Mouse (Mus musculus) urinary bladder, postnatal 25 days (tissue): ENCODE results near the gene Riox2.
"Not testable (repeated sequence)": the region's sequence is repeated elsewhere in the genome, so short reads cannot be mapped to it uniquely, and the experiment has no call there.

Source experiments
- DNase-seq: peaks from one replicate; pipeline ENCODE4 v3.0.0; 2022; ENCODE audit warnings: low spot score

Gene Riox2

DNA sequence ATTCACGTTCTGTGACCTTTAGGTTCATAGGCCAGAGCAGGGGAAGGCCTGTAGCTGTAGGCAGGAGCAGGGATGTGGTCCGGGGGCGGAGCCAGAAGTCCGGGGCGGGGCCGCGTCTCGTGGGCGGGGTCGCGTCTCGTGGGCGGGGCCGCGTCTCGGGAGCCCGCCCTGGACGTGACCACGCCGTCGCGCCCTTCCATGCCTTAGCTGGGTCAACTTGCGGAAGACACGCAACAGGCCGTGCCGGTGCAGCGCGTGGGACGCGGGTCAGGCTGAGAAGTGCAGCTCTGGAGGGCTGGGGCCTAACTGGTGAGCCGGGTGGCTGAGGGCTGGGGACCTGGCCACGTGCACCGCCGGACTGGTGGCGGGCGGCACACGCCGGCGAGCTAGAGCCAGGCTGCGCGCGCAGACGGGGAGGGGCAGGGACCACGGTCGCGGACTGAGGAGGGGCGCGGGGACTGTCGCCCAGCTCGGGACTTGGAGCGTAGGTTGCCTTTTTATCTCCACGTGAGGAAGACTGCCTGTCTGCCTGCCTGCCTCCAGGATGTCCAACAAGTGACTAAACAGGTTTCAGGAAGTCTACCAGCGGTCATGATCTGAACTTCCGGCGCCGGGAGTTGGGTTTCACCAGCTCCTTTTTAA is at the start of gene Riox2:
Riox2 (plus strand) TSS at position 139 of the 642 bp plus-strand sequence.
- DNase-seq: peak; percentile 84

- DNase-seq: no peak
These were observed 43.6 kb upstream of the Riox2 start for GRCm38 (mm10) chr16:59427960-59428359.

DNA sequence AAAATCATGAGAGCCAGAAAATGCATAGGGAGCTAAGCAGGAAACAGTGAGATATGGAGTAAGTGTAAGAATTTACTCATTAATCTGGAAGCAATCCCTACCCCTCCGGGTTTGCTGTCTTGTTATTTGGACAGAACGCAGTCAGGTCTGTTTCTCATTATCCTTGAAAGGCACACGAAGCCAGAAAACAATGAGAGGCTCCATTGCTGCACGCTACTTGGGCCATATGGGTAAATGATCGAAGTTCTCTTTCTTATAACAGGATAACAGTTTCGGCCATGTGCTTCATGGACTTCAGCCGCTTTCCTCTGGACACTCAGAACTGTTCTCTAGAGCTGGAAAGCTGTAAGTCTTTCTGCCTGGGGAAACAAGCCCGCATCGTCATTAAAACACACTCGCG is 38.4 kb upstream of the Riox2 start:
- DNase-seq: no peak

DNA sequence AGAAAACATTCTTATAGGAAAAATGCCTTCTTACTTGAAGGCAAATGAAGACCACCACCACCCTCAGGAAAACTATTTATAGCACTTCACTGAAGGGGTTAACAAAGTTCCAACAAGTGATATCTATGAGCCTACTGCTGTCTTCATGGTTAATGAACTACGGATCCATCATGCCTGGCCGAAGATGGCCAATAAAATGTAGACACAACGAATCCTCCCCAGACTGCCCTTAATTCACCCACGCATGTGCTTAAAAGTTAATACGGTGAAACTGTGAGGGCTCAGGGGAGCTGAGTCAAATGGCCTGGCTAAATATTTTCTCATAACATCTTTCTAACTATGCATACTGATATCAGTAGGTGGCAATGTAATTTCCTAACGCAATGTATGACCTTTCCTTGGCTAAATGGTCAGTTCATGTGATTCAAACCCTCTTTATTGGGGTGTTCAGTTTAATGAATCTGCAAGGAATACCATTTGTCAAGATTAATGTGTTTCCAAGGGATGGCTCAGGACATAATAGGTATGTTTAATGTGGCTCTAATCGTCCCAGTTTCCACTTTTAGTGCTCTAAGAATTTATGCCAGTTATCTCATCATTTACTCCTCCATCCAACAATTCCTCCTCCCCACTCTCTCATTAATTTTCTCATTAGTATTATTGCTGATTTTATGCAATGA is 26.6 kb upstream of the Riox2 start:
- no peak for DNase-seq

- no peak for DNase-seq
These were observed 23.4 kb upstream of the Riox2 start for GRCm38 (mm10) chr16:59448181-59448580.

DNA sequence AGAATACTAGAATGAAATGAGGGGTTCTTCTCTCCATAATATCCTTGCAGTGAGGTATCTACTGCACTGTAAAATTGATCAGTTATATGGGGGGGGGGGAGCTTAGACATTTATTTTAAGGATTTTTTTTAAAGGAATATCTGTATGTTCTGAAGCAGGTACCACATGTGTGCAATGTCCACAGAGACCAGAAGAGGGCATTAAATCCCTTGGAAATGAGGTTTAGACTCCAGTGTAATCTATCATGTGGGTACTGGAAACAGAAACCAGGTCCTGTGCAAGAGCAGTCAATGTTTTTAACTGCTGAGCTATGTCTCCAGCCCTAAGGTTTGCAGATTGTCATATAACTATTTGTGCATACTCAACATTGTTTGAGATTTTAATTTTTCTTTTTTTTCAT is 22.5 kb upstream of the Riox2 start:
- no peak for DNase-seq

GRCm38 (mm10) chr16:59451813-59452212 is 19.8 kb upstream of the Riox2 start:
- DNase-seq: no peak

- not testable (repeated sequence) for DNase-seq
These were observed 12.2 kb upstream of the Riox2 start for GRCm38 (mm10) chr16:59459259-59459861.

- no peak for DNase-seq
These were observed 8.0 kb upstream of the Riox2 start for GRCm38 (mm10) chr16:59463567-59463966.

DNA sequence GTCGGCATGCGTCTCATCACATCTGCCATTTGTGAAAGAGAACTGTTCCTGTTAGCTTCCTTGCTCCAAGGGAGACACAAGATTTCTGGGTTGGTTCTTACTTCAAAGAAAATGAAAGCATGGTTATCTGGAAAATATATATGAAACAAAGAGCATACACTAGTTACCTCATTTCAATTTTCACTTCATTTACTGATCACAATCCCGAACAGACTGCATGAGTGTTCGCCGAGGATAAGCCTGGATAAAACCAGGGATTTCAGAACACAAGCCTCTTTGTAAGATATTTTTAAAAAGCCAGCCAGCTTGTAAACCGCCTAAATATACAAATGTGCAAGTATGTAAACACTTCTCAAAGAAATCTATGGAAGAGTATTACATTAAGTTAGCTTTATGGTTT is 7.6 kb upstream of the Riox2 start:
- DNase-seq: no peak

GRCm38 (mm10) chr16:59469846-59470245 is 1.7 kb upstream of the Riox2 start:
- no peak for DNase-seq

- DNase-seq: no peak
These were observed 971 bp downstream of the Riox2 start for GRCm38 (mm10) chr16:59472546-59472945.

DNA sequence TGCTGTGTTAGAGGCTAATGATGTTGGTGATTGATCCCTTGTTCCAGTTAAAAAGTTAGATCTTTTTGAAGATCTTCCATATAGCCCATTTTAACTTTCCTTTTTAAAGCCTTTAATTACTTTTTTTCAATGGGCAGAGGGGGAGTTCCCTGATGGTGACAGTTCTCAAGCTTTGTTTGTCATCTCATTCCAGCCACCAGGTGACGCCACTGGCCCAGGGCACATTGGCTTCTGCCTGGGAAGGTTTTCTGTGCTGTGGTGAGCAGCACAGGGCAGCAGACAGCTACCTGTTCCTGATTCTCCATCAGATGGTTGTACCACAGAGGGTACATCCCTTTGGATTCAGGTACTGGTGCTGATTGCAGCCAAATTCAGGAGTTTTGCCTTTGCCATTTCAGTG is 3.2 kb downstream of the Riox2 start:
- peak; percentile 53 for DNase-seq

GRCm38 (mm10) chr16:59477955-59478354 is 6.4 kb downstream of the Riox2 start:
- no peak for DNase-seq

DNA sequence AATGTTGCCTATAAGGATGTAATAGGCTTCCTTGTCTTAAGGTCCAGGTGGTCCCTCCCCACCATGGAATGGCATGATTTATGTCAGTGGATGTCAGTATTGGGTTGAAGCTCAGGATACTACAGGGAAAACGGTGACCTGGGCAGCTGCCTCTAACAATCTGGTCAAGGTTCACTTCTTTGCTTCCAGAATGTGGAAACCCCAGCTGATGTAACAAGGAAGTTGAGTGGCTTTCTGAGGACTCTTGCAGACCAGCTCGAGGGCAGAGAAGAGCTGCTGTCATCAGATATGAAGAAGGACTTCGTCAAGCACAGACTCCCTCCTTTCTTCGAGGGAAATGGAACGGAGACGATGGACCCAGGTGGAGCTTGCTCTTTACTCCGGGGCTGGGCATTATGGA is 15.7 kb downstream of the Riox2 start:
- DNase-seq: no peak

DNA sequence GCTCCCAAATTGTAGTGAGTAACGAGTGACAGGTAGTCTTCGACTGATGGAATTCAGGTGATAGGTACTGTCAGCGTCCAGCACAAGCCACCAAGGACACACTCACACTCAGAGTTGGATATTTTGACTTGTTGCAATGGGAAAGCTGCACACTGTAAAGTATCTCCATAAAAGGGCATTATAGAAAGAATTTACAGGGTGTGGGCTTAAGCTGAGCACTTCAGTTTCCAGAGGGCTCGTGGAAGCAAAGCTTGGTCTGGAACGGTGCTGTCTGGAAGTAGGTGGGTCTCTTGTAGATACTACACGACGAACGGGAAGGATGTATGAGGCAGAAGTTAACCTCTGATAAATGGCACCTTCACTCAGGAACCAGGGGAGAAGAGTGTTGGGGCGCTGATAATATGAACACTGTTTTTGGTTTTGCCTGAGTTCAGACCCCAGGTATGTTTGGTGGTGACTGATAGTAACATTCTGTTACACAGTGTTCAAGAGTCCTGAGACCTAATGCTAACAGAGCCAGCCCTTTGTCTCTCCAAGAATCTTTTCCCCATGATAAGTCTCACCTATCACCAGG is 16.5 kb downstream of the Riox2 start:
- DNase-seq: no peak

DNA sequence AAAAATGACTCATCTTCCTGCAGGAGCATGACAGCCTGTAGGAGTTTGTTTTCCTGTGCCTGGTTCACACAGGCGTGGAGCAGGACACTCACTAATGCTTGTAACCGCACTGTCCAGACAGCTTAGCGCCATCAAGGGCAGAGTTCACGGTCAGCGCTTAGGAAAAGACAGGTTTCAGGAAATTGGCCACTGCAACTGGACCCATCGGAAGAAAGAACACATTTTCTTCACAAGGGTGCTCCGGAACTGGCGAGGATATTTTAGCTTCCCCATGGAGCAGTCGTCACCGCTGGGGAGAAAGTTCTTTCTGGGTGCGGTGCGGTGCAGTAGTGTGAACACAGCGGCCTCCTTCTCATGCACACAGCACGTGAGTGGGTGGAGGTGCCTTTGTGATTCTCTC is 21.6 kb downstream of the Riox2 start:
- DNase-seq: no peak

DNA sequence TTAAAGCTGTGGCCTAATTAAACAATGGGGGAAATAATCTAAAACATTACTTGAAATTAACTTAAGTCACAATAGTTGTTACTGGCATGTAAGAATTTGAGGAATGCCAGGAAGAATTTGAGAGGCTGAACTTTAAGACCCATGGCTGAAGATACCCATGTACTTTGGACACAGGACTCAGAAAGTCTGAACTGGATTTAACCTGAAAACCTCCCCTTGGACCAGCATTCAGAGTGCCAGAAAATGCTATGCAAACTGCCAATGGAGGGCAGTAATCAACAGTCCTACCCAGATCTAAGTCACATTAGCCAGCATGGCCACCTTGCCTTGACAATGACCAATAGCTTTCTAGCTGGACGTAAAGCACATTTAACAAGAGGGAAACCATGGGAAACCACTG is 26.4 kb downstream of the Riox2 start:
- DNase-seq: no peak

DNA sequence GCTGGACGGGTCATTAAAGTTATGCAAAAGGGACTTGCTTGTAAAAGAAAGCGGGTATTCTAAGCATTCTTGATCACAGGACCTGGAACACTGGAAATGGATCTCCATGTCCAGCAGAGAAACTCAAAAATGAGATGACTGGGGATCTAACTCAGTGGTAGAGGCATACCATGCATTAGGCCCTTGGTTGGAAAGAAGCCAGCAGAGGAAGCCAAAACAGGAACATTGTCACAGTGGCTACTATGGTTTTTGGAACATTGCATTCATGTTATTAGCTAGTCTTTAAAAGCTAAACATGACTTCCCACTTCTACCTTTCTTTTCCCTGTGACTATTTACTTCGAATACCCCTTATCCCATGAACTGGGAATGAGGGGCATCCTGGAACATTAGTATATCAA is 27.6 kb downstream of the Riox2 start:
- no peak for DNase-seq

- DNase-seq: no peak
These were observed 38.3 kb downstream of the Riox2 start for GRCm38 (mm10) chr16:59509830-59510229.

DNA sequence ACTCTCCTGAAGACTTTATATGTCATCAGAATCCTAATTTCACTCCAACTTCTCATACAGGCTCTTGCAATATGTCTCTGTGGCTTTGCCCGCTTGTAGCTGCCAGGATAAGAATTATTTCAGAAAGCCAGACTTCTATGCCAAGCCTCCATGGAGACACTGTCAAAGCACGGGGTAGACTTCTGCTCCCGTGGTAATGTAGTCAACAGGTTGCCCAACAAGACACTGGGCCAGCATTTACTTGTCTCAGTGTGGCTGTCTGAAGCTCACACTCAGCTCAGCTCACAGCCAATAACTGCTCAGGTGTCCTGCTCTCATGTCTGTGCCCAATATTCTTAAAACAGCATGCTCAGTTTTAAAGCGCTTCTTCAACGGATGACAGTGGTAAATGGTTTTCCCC is 43.6 kb downstream of the Riox2 start:
- no peak for DNase-seq

- DNase-seq: no peak
These were observed 45.4 kb downstream of the Riox2 start for GRCm38 (mm10) chr16:59516965-59517364.
